Mouse (Mus musculus) regulatory T cell (primary cell): ENCODE results near the gene Pzp.

Experiments used
- in situ Hi-C: fragments of 300-600 bp; cut with MboI, MseI; formaldehyde crosslinking; loops from one replicate; pipeline ENCODE4 v1.15.1; 2025; ENCODE audit warnings: high pct_unique_total_duplicates

Pzp gene

DNA sequence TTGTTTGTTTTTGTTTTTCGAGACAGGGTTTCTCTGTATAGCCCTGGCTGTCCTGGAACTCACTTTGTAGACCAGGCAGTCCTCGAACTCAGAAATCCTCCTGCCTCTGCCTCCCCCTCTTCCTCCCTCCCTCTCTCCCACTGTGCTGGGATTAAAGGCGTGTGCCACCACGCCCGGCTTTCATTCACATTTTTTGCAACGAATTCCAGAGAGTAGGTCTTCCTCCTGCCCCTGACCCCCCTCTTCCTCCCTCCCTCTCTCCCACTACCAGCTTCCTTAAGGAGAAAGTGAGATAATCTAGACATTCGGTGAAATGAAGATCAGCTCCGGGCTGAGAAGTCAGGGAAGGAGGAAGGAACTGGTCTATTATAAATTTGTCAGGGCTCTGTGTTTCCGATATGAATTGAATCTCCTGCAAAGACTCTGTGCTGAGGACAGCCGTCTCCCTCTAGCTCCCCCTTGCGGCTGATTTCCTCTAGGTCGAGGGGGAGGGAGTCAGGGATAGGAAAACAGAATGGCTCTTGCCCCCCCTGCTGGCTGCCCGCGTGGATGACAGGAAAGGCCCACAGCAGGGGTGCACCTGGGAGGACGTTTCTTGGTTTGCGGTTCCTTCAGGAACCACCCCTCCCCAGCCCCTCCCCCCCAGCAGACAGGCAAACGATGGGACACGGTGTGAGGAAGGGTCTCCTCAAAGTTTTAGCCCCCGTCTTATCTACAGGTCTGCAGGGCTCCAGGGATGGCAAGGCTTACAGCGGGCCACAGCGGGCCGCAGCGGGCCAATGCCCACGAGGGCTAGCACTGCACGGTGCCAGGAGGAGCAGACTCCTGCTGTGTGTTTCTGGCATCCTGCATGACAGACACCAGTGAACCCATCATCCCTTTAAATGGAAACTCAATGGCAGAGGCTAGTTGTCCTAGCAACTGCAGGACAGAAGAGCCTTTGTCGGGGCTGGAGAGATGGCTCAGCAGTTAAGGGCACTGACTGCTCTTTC is 46.8 kb downstream of the Pzp start:
- in situ Hi-C loops: no loop called here

DNA sequence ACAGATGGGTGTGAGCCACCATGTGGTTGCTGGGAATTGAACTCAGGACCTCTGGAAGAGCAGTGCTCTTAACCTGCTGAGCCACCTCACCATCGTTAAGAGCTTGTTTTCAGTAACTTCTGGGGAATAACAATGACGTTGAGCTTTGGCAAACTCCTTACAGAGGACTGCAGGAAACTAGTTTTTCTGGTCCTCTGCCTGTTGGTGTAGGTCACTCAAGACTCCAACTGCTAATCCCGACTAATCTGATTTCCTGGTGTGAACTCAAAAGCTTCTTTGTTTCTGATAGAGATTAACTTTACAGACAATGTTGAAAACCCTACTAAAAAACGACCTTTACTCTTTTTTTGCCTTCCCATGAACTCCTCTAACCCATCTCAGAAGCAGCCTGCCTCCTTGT is 49.0 kb downstream of the Pzp start:
- in situ Hi-C loops: no loop called here

DNA sequence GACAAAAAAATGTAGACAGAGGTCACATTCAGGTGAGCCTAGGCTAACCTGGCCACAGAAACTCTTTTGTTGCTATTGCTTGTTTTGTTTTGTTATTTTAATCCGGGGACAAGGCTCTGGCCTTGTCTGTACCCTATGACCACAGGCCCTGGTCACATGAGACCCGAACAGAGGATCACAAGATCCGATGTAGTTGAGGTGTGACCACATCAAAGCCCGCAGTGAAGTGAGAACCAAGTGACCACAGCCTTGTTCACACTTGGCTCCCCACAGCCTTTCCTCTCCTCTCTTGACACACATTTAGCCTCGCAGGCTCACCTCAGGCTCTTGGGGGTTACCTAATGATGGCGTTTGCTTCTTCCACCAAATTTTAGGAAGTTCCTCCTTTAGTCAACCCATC is 52.4 kb downstream of the Pzp start:
- in situ Hi-C loops: no loop called here

DNA sequence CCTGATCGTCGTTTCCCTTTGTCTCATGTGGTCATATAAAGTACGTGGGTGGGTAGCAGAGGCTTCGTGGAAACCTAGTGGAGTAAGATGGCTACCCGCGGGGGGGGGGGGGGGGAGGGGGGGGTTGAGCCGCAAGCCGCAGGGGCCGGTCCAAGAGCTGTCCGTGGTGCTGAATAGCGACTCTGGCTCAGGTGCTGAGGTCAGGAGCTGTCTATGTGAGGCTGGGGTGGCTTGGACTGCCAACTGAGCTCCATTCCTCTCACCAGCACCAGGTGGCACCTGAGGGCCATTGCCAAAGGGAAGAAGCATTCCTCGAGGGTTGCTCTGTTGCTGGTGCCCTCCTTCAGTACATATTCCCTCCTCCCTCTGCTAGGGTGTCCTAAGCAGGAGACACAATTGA is 57.1 kb downstream of the Pzp start:
- in situ Hi-C loops: no loop called here

DNA sequence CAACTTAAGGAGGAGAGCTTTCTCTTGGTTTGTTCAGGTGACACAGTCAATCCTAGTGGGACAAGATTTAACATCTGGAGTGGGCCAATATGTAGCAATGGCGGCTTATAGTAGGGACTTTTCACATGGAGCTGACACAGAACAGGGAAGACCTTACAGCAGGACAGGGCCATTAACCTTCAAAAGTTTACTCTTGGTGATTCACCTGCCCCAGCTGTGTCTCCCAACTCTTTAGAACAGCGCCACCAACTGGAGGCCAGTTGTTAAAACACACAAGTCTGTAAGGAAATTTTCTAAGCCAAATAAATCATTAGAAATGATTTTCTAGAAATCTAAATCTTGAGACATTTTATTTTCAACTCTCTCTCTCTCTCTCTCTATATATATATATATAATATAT is 59.2 kb downstream of the Pzp start:
- in situ Hi-C loops: no loop called here

DNA sequence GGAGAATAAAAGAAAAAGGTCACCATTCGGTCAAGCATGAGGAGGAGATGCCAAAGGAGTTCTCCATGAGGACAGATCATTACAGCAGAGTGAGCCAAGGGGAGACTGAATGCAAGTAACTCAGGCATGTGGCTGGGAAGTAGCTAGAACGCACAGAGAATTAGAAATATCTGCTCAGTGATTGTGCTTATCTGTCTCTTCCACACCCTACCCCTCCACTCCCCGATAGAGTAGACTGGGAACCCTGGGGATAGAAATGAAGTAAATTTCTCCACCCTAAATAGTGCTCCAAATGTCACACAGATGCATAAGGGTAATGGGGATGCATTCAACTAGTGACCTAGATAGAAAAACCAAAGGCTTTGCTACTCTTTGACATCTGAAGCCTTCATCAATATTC is 60.0 kb downstream of the Pzp start:
- in situ Hi-C loops: no loop called here

DNA sequence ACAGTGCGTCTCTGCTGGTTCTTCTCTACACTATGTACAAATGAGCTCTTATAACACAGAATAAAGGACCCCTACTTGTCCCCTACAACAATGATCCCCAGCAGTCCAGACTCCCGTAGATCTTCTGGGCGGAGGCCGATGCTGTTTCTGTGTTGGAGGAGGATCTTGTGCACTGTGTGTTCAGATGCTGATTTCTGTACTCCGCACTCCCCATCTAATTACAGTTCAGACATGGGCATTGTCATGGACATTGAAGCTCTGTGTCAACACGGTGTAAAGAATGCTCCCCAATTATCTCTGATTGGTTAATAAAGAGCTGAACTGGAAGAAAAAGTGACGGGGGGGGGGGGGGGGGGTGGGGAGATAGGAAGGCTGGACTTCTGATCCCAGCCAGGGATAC is 60.5 kb downstream of the Pzp start:
- in situ Hi-C loops: no loop called here

DNA sequence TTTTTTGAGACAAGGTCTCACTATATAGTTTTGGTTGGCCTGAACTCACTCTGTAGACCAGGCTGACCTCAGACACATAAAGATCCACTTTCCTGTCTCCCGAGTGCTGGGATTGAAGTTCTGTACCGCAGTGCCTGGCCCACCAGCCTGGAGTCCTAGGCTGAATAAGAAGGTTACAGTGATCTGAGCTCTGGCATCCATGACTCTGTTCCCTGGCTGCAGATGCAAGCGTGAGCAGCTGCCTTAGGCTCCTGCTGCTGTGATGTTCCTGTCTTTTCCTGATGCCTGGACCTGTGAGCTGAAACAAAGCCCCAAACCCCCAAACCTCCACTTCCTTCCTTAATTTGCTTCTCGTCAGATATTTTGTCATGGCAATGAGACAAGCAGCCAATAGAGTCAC is 61.5 kb downstream of the Pzp start:
- in situ Hi-C loops: no loop called here

DNA sequence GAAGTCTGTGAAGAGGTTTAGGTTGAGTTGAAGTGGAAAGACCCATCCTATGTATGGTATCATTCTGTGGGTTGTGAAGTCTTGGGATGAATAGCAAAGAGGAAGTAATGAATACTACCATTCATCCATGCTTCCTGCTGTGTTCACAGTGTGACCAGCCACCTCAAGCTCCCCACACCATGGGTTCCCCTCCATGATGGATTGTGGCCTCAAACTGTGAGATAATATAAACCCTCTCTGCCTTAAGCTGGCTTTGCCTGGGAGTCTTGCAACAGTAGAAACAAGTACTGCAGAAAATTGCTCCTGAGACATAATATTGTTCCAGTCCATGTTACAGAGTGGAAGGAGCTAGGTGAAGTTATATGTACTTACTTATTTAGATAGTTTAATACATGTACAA is 64.9 kb downstream of the Pzp start:
- in situ Hi-C loops: no loop called here

DNA sequence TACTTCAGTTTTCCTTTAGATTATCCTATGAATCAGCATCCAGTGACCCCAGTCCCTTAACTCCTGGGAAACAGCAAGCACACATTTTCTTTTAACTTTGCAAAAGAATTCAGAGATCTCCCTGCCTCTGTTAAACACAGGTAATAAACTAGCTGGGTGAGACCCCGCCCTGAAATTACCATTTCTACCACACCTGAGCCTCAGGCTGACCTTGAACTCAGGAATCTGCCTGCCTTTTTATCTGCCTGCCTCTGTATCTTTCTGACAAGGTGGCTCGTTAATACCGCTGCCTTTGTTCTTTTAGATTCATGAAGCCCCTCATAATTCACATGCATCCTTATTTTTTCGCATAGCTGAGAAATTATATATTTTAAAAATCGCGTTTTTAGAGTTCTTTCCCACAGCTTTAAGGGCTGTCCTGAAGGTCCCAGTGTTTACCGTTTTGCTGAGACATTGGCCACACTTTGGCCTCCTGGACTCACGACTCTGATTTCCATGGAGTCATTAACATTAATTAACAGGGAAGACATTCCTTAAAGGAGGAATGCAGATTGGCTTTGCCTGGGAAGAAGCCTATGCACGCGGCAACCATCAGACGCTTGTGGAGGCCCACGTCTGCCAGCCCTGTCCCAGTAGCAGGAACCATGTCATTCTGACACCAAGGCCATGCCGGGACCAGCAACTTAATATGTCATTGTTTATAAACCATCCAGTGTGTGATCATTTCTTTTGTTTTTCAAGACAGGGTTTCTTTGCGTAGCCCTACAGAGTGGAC is 65.6 kb downstream of the Pzp start:
- in situ Hi-C loops: no loop called here

DNA sequence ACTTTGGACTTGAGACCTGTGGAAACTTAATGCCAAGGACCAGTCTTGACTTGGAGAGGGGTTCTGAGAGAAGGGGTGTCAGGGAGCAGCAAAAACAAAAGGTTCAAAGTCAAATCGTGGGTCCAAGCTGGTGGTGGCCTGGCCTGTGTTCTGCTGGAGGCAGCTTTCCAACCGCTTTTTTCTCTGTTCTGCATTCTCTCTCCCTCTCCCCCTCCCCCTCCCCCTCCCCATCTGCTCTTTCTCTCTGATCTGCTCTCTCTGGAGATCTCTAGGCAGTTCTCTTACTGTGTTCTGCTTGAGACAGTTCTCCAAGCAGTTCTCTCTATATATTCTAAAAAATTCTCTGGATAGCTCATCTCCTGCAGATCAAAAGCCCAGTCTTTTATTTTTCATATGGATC is 66.2 kb downstream of the Pzp start:
- in situ Hi-C loops: no loop called here

DNA sequence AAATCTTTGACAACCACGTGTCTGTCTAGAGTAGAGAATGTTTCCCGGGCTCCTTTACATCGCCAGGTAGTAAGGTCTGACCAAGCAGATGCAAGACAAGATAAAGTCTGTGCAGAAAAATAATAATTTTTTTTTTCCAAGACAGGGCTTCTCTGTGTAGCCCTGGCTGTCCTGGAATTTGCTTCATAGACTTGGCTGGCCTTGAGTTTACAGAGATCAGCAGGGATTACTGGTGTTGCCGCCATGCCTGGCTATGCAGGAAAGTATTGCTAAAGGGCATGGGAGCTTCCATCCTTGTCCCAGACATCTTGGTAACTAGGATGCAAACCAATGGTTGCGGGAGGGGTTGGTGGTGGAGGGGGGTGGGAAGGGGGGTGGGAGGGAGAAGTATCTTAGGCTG is 69.3 kb downstream of the Pzp start:
- in situ Hi-C loops: no loop called here

DNA sequence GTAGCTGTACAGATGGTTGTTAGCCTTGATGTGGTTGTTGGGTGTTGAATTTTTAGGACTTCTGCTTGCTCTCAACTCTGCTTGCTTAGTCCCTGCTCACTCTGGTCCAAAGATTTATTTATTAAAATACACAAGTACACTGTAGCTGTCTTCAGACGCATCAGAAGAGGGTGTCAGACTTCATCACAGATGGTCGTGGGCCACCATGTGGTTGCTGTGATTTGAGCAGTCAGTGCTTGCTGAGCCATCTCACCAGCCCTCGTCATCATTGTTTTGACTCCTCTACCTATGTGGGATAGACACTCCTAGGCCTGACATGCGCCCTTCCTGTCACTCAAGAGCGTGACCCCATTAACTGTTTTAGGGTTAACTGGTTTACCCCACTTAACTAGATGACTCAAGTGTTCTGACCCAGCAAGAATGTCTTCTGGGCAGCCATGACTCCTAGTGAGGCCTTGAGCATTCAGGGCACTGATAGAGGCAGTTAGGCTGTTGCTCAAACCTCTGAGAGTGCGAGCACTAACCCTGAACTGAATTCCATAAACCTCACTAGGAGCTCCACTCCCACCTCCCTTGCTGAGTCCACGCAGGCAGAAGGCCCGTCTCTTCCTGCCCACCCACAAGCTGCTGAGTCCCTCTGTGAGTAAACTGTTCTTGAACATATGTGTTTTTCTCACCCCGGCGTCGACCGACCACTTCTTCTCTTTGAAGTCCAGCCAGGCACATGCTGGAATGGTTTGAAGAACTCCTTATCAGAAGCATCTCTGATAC is 70.5 kb downstream of the Pzp start:
- in situ Hi-C loops: no loop called here

DNA sequence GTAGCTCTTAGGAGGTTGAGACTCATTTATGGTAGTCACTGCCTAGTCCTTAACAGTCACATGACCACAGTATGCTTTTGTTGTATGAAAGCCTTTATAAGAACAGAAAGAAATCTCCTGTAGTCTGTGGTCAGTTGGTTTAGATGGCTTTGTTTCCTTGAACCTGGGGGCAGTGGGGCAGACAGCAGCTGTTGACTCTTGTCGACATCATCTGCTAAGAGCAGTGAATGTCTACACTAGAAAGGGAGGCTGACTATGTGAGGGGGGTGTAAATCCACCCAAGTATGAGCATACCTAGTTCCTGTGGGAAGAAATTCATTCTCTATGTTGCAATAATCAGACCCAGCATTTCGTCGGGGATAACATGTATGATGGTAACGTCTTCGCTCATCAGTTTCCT is 79.5 kb downstream of the Pzp start:
- in situ Hi-C loops: no loop called here

DNA sequence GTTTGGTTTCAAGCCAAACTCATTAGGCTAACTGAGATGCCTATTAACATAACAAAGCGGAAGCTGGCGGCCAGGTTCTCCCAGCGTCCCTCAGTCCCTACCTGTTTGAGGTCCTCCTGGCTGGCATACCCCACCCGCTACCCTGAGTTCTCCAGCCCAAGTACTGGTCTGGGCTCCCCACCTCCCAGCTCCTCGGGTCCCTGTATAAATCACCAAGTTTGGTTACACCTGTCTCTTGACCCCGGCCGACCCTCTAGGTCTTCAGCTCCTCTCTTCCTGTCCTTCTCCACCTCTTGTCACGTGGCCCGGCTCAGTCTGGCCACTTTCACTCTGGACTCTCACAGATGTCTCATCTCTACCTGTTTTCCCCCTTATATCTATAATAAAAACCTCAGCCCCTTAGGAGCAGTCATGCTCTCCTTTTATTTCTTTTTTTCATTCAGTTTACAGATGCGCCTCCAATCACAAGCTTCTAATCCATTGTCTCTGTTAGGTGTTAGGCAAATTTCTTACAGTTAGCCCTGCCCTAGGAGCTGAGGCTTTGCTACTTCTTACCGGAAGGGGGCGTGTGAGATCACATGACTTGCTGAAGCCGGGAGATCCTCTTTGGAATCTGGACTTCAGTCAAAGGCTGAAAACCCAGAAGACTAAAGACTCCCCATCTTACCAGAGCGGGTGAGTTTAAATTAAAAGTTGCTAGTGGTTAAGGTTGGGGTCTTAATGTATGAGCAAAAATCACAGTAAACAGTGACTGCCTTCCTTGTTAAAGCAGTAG is 80.6 kb downstream of the Pzp start:
- in situ Hi-C loops: no loop called here

DNA sequence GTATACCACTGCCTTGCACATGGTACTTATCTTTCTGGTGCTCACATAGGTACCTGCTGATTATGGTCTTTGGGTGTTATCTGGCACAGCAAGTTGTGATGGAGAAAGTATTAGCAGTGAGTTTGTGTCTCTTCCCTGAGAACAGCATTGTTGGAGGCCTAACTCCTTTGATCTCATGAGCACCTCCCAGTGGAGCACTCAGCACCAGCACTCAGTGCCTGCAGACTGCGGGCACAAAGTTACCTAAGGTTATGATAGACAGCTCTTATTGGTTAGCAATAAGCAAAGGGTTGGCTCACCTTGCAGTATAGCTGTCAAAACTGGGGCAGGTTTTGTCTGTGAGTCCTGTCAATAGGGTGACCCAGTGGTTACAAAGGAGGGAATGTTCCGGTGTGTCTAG is 86.3 kb downstream of the Pzp start:
- in situ Hi-C loops: no loop called here

DNA sequence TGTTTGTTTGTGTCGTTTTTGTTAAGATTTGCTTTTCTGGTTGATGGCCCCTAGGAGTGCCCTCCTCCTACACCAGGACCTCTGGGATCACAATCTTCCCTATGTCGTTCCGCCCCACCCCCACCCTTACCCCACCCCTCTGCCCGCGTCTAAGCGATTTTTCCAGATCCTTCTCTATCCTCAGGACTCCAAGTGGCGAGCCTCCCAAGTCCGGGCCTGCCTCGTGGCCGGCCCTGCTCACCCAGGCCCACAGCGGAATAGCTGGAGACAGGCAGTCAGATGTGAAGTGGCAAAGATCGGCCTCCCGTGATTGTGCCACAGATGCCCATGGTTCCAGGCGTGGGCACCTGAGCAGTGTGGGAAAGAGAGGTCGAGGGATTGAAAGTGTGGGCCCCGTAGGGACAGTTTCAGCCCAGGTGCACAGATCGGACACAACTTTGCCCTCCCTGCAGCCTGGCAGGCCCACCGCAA is 87.6 kb downstream of the Pzp start:
- in situ Hi-C loops: no loop called here

DNA sequence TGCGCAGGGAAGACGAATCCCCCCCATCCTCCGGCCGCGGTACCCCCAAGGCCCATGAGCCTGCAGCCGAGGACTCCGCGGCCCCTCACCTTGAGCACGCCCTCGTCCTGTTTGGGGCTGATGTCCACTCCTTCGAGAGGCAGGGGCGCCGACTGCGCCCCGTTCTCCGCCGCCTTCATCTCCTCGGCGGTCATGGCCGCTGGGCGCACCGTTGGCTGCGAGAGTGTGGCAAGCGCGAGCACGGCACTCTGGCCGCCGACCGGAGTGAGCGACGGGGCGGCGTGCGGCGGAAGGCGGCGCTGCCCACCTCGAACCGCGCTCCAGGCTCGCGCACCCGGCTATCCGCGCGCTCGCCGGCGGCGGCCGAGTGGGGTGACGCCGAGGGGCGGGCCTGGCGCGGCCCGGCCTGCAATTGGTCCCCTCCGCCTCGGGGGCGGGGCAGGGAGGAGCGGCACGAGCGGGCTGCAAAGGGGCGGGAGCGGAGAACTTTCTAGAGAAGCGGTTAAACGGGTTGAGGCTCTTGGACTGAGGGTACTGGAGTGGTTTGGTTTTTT is 88.1 kb downstream of the Pzp start, which contains the start of gene Fkbp4:
Gene Fkbp4, minus strand, starts transcription at position 361 of the 554 bp plus-strand sequence.
- in situ Hi-C loops: no loop called here

DNA sequence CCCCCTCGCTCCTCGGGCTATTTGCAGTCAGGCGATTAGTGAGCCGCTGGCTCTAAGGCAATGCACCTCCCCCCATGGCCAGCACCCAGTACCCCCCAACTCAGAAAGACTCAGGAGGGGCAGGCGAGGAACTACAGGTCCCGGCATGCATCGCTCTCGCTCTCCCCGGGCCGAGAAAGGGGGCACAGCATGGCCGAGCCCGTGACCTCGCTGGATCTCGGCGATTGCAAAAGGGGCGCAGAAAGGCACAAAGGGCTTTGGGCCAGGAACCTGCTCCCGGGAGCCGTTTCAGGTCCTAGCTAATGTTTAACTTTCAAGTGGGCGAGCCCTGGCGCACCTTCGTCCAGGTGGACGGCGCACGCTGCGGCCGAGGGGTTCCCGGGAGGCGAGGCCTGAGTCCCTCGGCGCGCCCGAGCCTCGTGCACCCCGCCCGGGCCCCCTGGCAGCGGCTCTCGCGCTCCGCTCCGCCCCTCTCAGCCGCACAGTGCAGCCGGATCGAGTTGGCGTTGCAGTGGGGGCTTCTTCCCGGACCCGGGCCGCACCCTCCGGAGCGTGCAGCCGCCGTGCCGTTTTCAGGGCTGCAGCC is 88.7 kb downstream of the Pzp start:
- in situ Hi-C loops: no loop called here

DNA sequence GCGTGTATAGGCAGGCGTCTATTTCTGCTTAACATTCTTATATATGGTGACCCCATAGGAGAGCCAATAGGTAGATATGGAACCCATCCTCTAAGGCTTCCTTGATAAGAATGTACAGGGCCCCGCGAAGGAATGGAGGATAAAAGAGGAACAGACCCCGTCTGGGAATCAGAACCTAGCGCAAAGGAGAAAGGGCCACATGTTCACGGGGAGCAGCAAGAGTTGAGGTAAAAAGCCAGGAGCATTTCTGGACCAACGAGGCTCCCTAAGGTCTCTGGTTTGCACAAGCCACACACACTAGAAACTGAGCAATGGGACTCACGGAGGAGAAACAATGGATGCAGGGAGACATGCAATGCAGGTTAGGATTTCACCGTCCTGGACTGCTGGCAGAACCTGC is 89.2 kb downstream of the Pzp start:
- in situ Hi-C loops: no loop called here
